Mouse (Mus musculus): ENCODE data around the gene Endov. TPM values are rescaled to one million over a fixed set of nuclear protein-coding genes. Genes with fewer than 3 reads are reported as not detected.
A peak's percentile ranks its signal among the peaks of the same experiment; 100 is the strongest.

Gene Endov
- polyA plus RNA-seq, 1 experiment from 2014 or later = 11.5 TPM

- Histone ChIP-seq H3K4me2 (peak overlapping the region; percentile 100), H3K27me3 (replicated peaks) (peaks cover 72% of the 10 kb centered on the region), H3K36me3 (no peaks in the 10 kb centered on the region), H3K9ac (peak overlapping the region; percentile 16; the same call in 1 of the 2 replicates), H3K4me1 (peaks cover 47% of the 10 kb centered on the region), H3K4me3 (replicated peaks) (peak overlapping the region; percentile 53), H3K27ac (no peak overlapping the region), H3K9me3 (no peaks in the 10 kb centered on the region)
- no peak for ATAC-seq (ENCODE audit: insufficient read depth, low FRiP score, low read depth)
- WGBS = under 1% methylated on average over 37 of the region's 37 CpGs
Observed at GRCm38 (mm10) chr11:119548741-119549370, 57.7 kb downstream of the Endov start.

- Histone ChIP-seq H3K27me3 (replicated peaks) (peaks cover 70% of the 10 kb centered on the region), H3K4me1 (peaks cover 47% of the 10 kb centered on the region), H3K27ac (no peak overlapping the region), H3K9ac (peak overlapping the region; percentile 16; the same call in 1 of the 2 replicates), H3K9me3 (no peaks in the 10 kb centered on the region), H3K36me3 (no peaks in the 10 kb centered on the region), H3K4me3 (replicated peaks) (peak overlapping the region; percentile 53), H3K4me2 (peak overlapping the region; percentile 100)
- ATAC-seq (ENCODE audit: insufficient read depth, low FRiP score, low read depth) = no peak
- 1% methylated on average over 42 of the region's 43 CpGs for WGBS
Observed at GRCm38 (mm10) chr11:119549371-119549811, 58.2 kb downstream of the Endov start.

GRCm38 (mm10) chr11:119550546-119551335 is 59.6 kb downstream of the Endov start:
- H3K4me1 ChIP-seq = peaks cover 47% of the 10 kb centered on the region
- no peaks in the 10 kb centered on the region for H3K9me3 ChIP-seq
- peaks cover 56% of the 10 kb centered on the region for H3K27me3 ChIP-seq (replicated peaks)
- H3K9ac ChIP-seq = no peak overlapping the region
- no peak overlapping the region for H3K4me2 ChIP-seq
- WGBS = 54% methylated on average over 10 of the region's 10 CpGs
- H3K27ac ChIP-seq = no peak overlapping the region
- no peak for ATAC-seq (ENCODE audit: insufficient read depth, low FRiP score, low read depth)
- H3K4me3 ChIP-seq (replicated peaks) = no peak overlapping the region
- H3K36me3 ChIP-seq = no peaks in the 10 kb centered on the region

- Histone ChIP-seq H3K36me3 (no peaks in the 10 kb centered on the region), H3K9ac (no peak overlapping the region), H3K4me2 (no peak overlapping the region), H3K4me1 (peaks cover 41% of the 10 kb centered on the region), H3K27ac (no peak overlapping the region), H3K4me3 (replicated peaks) (no peak overlapping the region), H3K9me3 (no peaks in the 10 kb centered on the region), H3K27me3 (replicated peaks) (peaks cover 49% of the 10 kb centered on the region)
- ATAC-seq (ENCODE audit: insufficient read depth, low FRiP score, low read depth) = no peak
- 63% methylated on average over 3 of the region's 3 CpGs for WGBS
Observed at GRCm38 (mm10) chr11:119551468-119551867, 60.3 kb downstream of the Endov start.

- no peak for ATAC-seq (ENCODE audit: insufficient read depth, low FRiP score, low read depth)
- no peak overlapping the region for H3K4me3 ChIP-seq (replicated peaks)
- no peak overlapping the region for H3K9ac ChIP-seq
- H3K27me3 ChIP-seq (replicated peaks) = peaks cover 42% of the 10 kb centered on the region
- H3K4me1 ChIP-seq = peaks cover 33% of the 10 kb centered on the region
- 27% methylated on average over 1 of the region's 1 CpGs for WGBS
- no peak overlapping the region for H3K4me2 ChIP-seq
- H3K36me3 ChIP-seq = no peaks in the 10 kb centered on the region
- H3K9me3 ChIP-seq = no peaks in the 10 kb centered on the region
- peak overlapping the region; percentile 16; the same call in 1 of the 2 replicates for H3K27ac ChIP-seq
Observed at GRCm38 (mm10) chr11:119552301-119552700, 61.2 kb downstream of the Endov start.

GRCm38 (mm10) chr11:119552902-119553802 is 62.0 kb downstream of the Endov start:
- Histone ChIP-seq H3K27ac (peak overlapping the region; percentile 16; the same call in 1 of the 2 replicates), H3K4me3 (replicated peaks) (no peak overlapping the region), H3K4me1 (peaks cover 24% of the 10 kb centered on the region), H3K9me3 (no peaks in the 10 kb centered on the region), H3K9ac (no peak overlapping the region), H3K36me3 (no peaks in the 10 kb centered on the region), H3K4me2 (no peak overlapping the region), H3K27me3 (replicated peaks) (peaks cover 33% of the 10 kb centered on the region)
- peak; percentile 26; the same call in 1 of the 2 replicates for ATAC-seq (ENCODE audit: insufficient read depth, low FRiP score, low read depth)
- 41% methylated on average over 9 of the region's 9 CpGs for WGBS

- Histone ChIP-seq H3K27me3 (replicated peaks) (peaks cover 17% of the 10 kb centered on the region), H3K9ac (no peak overlapping the region), H3K36me3 (no peaks in the 10 kb centered on the region), H3K4me2 (no peak overlapping the region), H3K4me3 (replicated peaks) (no peak overlapping the region), H3K4me1 (peaks cover 20% of the 10 kb centered on the region), H3K27ac (no peak overlapping the region), H3K9me3 (no peaks in the 10 kb centered on the region)
- ATAC-seq (ENCODE audit: insufficient read depth, low FRiP score, low read depth) = no peak
- WGBS = 67% methylated on average over 7 of the region's 7 CpGs
Observed at GRCm38 (mm10) chr11:119554706-119555105, 63.6 kb downstream of the Endov start.

GRCm38 (mm10) chr11:119555170-119555569 is 64.0 kb downstream of the Endov start:
- no peaks in the 10 kb centered on the region for H3K36me3 ChIP-seq
- H3K27ac ChIP-seq = no peak overlapping the region
- no peaks in the 10 kb centered on the region for H3K9me3 ChIP-seq
- ATAC-seq (ENCODE audit: insufficient read depth, low FRiP score, low read depth) = no peak
- H3K27me3 ChIP-seq (replicated peaks) = peaks cover 13% of the 10 kb centered on the region
- H3K4me1 ChIP-seq = peaks cover 20% of the 10 kb centered on the region
- WGBS = 69% methylated on average over 7 of the region's 7 CpGs
- no peak overlapping the region for H3K9ac ChIP-seq
- H3K4me2 ChIP-seq = no peak overlapping the region
- H3K4me3 ChIP-seq (replicated peaks) = no peak overlapping the region

- no peak overlapping the region for H3K4me3 ChIP-seq (replicated peaks)
- no peaks in the 10 kb centered on the region for H3K27me3 ChIP-seq (replicated peaks)
- H3K9me3 ChIP-seq = no peaks in the 10 kb centered on the region
- WGBS = 34% methylated on average over 17 of the region's 17 CpGs
- H3K27ac ChIP-seq = no peak overlapping the region
- no peak for ATAC-seq (ENCODE audit: insufficient read depth, low FRiP score, low read depth)
- H3K4me2 ChIP-seq = no peak overlapping the region
- H3K9ac ChIP-seq = no peak overlapping the region
- H3K4me1 ChIP-seq = peaks cover 11% of the 10 kb centered on the region; the same call in 1 of the 2 replicates
- no peaks in the 10 kb centered on the region for H3K36me3 ChIP-seq
Observed at GRCm38 (mm10) chr11:119557940-119558869, 67.1 kb downstream of the Endov start.

GRCm38 (mm10) chr11:119558870-119559610 is 67.9 kb downstream of the Endov start:
- WGBS = 23% methylated on average over 8 of the region's 9 CpGs
- Histone ChIP-seq H3K4me1 (peaks cover 11% of the 10 kb centered on the region; the same call in 1 of the 2 replicates), H3K27me3 (replicated peaks) (no peaks in the 10 kb centered on the region), H3K4me2 (no peak overlapping the region), H3K4me3 (replicated peaks) (no peak overlapping the region), H3K27ac (no peak overlapping the region), H3K9me3 (no peaks in the 10 kb centered on the region), H3K9ac (no peak overlapping the region), H3K36me3 (no peaks in the 10 kb centered on the region)
- no peak; the same call in 1 of the 2 replicates for ATAC-seq (ENCODE audit: insufficient read depth, low FRiP score, low read depth)
